Mouse (Mus musculus): ENCODE measurements at regions not wholly inside any gene's neighbourhood (a gene's known extent, or its start where the extent isn't known, plus 50 kb on each side); places are given as distances from the start of the nearest gene placed in this dataset.

DNA sequence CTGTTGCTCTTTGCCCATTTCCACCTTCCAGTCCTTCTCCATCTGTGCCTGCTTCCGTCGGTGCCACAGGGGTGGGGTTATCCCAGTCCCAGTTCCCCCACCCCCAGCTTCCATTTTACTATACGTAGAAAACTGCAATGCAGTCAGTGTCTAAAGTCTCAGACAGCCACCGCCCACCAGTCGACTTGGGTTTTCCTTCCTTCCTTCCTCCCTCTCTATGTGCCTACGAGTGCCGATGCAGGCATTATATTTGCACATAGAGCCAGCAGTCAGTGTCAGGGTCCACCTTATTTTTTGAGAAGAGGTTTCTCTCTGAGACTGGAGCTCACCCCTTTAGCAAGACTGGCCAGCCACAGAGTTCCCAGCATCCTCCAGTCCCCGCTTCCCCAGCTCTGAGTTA is 218.3 kb upstream of the Amigo2 start:
- no peaks in the 10 kb centered on the region for H3K27me3 ChIP-seq
- ATAC-seq (ENCODE audit: low FRiP score), result no peak
- 92% methylated on average over 8 of the region's 8 CpGs for WGBS

DNA sequence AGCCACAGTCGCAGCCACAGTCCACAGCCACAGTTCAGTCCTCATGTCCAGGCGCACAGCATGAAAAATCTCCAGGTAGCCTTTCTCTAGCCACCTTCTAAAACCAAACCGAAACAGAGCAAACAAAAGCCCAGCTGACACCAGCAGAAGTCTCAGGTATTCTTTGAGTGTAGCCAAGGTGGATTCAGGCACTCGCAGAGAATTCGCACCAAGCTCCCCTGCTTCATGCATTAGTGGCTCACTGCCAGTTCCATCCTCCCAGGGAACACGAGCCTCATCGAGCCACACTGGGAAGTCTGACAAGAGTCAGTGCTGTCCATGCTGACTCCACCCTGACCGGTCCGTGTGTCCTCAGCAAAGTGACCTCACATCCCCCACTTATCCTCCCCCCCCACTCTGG is 217.7 kb upstream of the Amigo2 start:
- no peaks in the 10 kb centered on the region for H3K27me3 ChIP-seq
- H3K4me2 ChIP-seq, result no peak overlapping the region
- no peak for ATAC-seq (ENCODE audit: low FRiP score)
- no peak overlapping the region for H3K27ac ChIP-seq
- no peaks in the 10 kb centered on the region for H3K4me1 ChIP-seq (replicated peaks)
- no peak overlapping the region for H3K9ac ChIP-seq
- no peaks in the 10 kb centered on the region for H3K9me3 ChIP-seq
- no peaks in the 10 kb centered on the region for H3K36me3 ChIP-seq
- WGBS, result 90% methylated on average over 9 of the region's 9 CpGs
- no peak overlapping the region for H3K4me3 ChIP-seq

More for the DNA sequence above, 218.3 kb upstream of the Amigo2 start:
- Histone ChIP-seq H3K4me1 (replicated peaks) (no peaks in the 10 kb centered on the region), H3K36me3 (no peaks in the 10 kb centered on the region), H3K27ac (no peak overlapping the region), H3K4me2 (no peak overlapping the region), H3K9ac (no peak overlapping the region), H3K9me3 (no peaks in the 10 kb centered on the region), H3K4me3 (no peak overlapping the region)

- Histone ChIP-seq H3K36me3 (no peaks in the 10 kb centered on the region), H3K27ac (no peak overlapping the region), H3K4me3 (no peak overlapping the region), H3K9ac (no peak overlapping the region), H3K4me2 (no peak overlapping the region), H3K4me1 (replicated peaks) (no peaks in the 10 kb centered on the region), H3K27me3 (no peaks in the 10 kb centered on the region), H3K9me3 (no peaks in the 10 kb centered on the region)
- WGBS, result 93% methylated on average over 2 of the region's 2 CpGs
- ATAC-seq (ENCODE audit: low FRiP score), result no peak
These were observed 215.5 kb upstream of the Amigo2 start for GRCm38 (mm10) chr15:97462587-97462986.

GRCm38 (mm10) chr15:97462006-97462405 is 214.9 kb upstream of the Amigo2 start:
- Histone ChIP-seq H3K4me1 (replicated peaks) (no peaks in the 10 kb centered on the region), H3K27ac (no peak overlapping the region), H3K9ac (no peak overlapping the region), H3K4me3 (no peak overlapping the region), H3K4me2 (no peak overlapping the region), H3K36me3 (no peaks in the 10 kb centered on the region), H3K9me3 (no peaks in the 10 kb centered on the region), H3K27me3 (no peaks in the 10 kb centered on the region)
- 87% methylated on average over 7 of the region's 7 CpGs for WGBS
- ATAC-seq (ENCODE audit: low FRiP score), result no peak

- H3K27ac ChIP-seq, result no peak overlapping the region
- H3K4me3 ChIP-seq, result no peak overlapping the region
- WGBS, result 77% methylated on average over 7 of the region's 7 CpGs
- H3K4me1 ChIP-seq (replicated peaks), result no peaks in the 10 kb centered on the region
- no peaks in the 10 kb centered on the region for H3K27me3 ChIP-seq
- no peaks in the 10 kb centered on the region for H3K36me3 ChIP-seq
- H3K4me2 ChIP-seq, result no peak overlapping the region
- no peaks in the 10 kb centered on the region for H3K9me3 ChIP-seq
- no peak overlapping the region for H3K9ac ChIP-seq
- no peak for ATAC-seq (ENCODE audit: low FRiP score)
These were observed 214.0 kb upstream of the Amigo2 start for GRCm38 (mm10) chr15:97461060-97461459.

GRCm38 (mm10) chr15:97460360-97460719 is 213.3 kb upstream of the Amigo2 start:
- Histone ChIP-seq H3K4me1 (replicated peaks) (no peaks in the 10 kb centered on the region), H3K9me3 (no peaks in the 10 kb centered on the region), H3K27ac (no peak overlapping the region), H3K4me2 (no peak overlapping the region), H3K27me3 (no peaks in the 10 kb centered on the region), H3K9ac (no peak overlapping the region), H3K4me3 (no peak overlapping the region), H3K36me3 (no peaks in the 10 kb centered on the region)
- ATAC-seq (ENCODE audit: low FRiP score), result no peak
- 92% methylated on average over 7 of the region's 7 CpGs for WGBS

GRCm38 (mm10) chr15:97459606-97460359 is 212.7 kb upstream of the Amigo2 start:
- Histone ChIP-seq H3K27me3 (no peaks in the 10 kb centered on the region), H3K4me3 (no peak overlapping the region), H3K36me3 (no peaks in the 10 kb centered on the region), H3K9ac (no peak overlapping the region), H3K4me1 (replicated peaks) (no peaks in the 10 kb centered on the region), H3K9me3 (no peaks in the 10 kb centered on the region), H3K4me2 (no peak overlapping the region), H3K27ac (no peak overlapping the region)
- 91% methylated on average over 19 of the region's 19 CpGs for WGBS
- ATAC-seq (ENCODE audit: low FRiP score), result no peak

DNA sequence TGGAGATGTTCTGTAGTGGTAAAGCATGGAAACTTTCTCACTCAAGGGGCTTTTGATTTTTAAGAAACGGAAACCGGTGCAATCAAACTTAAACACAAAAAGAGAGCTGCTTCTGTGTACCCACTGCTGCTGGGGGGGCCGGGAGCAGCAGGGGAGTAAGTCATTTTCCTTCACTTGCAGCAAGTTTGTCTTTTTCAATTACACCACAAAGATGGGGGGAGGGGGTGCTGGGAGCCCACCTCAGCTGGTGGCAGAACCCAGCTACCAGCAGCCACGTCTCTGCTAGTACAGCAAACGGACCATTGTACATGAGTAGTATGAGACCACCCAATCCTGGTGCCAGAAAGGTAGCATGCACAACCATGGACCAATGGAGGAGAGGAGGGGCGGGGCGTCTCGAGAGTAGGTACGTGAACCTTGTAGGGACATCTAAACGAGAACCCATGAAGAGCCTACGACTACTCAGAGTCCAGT is 211.7 kb upstream of the Amigo2 start:
- H3K4me1 ChIP-seq (replicated peaks), result no peaks in the 10 kb centered on the region
- peak overlapping the region; percentile 30 for H3K4me2 ChIP-seq
- WGBS, result 75% methylated on average over 11 of the region's 11 CpGs
- H3K36me3 ChIP-seq, result no peaks in the 10 kb centered on the region
- no peak for ATAC-seq (ENCODE audit: low FRiP score)
- H3K27me3 ChIP-seq, result no peaks in the 10 kb centered on the region
- H3K9me3 ChIP-seq, result no peaks in the 10 kb centered on the region; the same call in 1 of the 2 replicates
- H3K4me3 ChIP-seq, result no peak overlapping the region
- H3K9ac ChIP-seq, result no peak overlapping the region
- no peak overlapping the region for H3K27ac ChIP-seq

DNA sequence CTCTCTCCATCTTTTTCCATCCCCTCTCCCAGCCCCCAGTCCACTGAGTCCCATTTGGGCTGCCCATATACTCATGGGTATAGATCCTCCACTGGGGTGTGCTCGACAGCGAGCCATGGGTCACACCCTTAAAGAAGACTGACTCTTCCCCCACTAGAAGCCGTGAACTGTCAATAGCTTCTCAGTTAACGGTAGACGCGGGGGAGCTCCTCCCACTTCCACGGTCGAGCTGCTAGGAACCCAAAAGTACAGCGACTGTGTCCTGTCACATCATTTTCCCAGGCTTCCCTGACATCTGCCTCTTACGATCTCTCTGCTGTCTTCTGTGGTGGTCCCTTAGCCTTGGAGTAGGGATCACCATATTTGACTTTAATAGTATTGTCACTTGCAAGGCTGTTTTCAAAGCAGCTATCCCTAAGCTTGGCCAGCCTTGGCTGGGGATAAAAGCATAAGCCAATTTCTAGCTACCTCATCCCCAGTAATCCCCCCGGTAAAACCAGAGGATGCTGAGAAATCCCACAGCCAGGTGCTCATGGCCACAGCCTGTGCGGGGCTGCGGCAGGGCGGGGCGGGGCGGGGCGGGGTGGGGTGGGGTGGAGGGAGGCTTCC is 211.2 kb upstream of the Amigo2 start:
- 45% methylated on average over 17 of the region's 17 CpGs for WGBS
- no peak overlapping the region for H3K4me3 ChIP-seq

GRCm38 (mm10) chr15:97457468-97457867 is 210.4 kb upstream of the Amigo2 start:
- 85% methylated on average over 8 of the region's 8 CpGs for WGBS
- Histone ChIP-seq H3K9me3 (no peaks in the 10 kb centered on the region; the same call in 1 of the 2 replicates), H3K36me3 (no peaks in the 10 kb centered on the region), H3K4me2 (no peak overlapping the region), H3K4me3 (no peak overlapping the region), H3K9ac (no peak overlapping the region), H3K27me3 (no peaks in the 10 kb centered on the region), H3K27ac (no peak overlapping the region), H3K4me1 (replicated peaks) (no peaks in the 10 kb centered on the region)
- ATAC-seq (ENCODE audit: low FRiP score), result no peak

More for the DNA sequence above, 211.2 kb upstream of the Amigo2 start:
- Histone ChIP-seq H3K4me1 (replicated peaks) (no peaks in the 10 kb centered on the region), H3K9me3 (no peaks in the 10 kb centered on the region; the same call in 1 of the 2 replicates), H3K4me2 (peak overlapping the region; percentile 30), H3K36me3 (no peaks in the 10 kb centered on the region), H3K27ac (no peak overlapping the region), H3K27me3 (no peaks in the 10 kb centered on the region), H3K9ac (no peak overlapping the region)
- ATAC-seq (ENCODE audit: low FRiP score), result no peak

GRCm38 (mm10) chr15:97456991-97457390 is 209.9 kb upstream of the Amigo2 start:
- WGBS, result 95% methylated on average over 16 of the region's 16 CpGs
- no peaks in the 10 kb centered on the region for H3K36me3 ChIP-seq
- H3K4me3 ChIP-seq, result no peak overlapping the region
- H3K27me3 ChIP-seq, result no peaks in the 10 kb centered on the region
- no peak overlapping the region for H3K27ac ChIP-seq
- H3K4me1 ChIP-seq (replicated peaks), result no peaks in the 10 kb centered on the region
- H3K4me2 ChIP-seq, result no peak overlapping the region
- H3K9ac ChIP-seq, result no peak overlapping the region
- no peak for ATAC-seq (ENCODE audit: low FRiP score)
- H3K9me3 ChIP-seq, result no peaks in the 10 kb centered on the region; the same call in 1 of the 2 replicates

DNA sequence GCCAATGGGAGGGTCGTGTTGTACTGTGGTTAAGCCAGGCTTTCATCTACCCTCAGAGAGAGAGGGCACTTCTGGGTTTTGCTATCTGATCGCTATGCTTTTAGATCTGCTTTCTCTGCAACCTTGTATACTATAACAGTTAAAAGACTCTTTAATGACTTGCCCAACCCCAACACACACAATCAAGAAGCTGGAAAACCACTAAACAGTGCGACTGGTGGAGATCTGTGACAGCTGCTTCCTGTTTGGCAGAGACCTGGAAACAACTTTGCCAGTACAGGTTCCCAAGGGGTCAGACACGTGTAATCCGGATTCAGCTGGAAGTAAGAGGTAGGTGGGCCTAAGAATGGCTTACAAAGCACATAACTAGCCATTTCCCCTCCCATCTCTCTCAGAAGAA is 208.6 kb upstream of the Amigo2 start:
- no peak for ATAC-seq (ENCODE audit: low FRiP score)
- Histone ChIP-seq H3K27ac (no peak overlapping the region), H3K27me3 (no peaks in the 10 kb centered on the region), H3K36me3 (no peaks in the 10 kb centered on the region), H3K9me3 (no peaks in the 10 kb centered on the region; the same call in 1 of the 2 replicates), H3K9ac (no peak overlapping the region), H3K4me1 (replicated peaks) (no peaks in the 10 kb centered on the region), H3K4me2 (no peak overlapping the region), H3K4me3 (no peak overlapping the region)
- WGBS, result 76% methylated on average over 5 of the region's 5 CpGs

DNA sequence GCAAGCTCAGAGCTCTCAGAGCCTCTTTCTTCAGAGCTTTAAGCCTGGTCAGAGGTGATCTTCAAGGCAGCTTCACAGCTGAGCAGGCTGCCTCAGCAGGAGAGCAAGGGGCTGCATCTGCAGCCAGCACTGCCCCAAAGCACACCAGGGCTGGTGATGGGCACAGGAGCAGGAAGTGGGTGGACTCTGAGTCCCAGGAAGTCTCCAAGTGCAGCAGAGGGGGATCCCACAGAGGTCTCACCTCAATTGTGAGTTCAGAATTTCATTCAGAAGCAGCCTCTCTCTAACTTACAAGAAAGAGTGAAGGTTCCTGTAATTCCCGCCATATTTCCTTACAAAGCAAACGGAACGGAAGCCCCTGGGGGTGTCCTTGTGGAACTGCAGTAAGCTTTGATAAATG is 202.6 kb upstream of the Amigo2 start:
- Histone ChIP-seq H3K27ac (no peak overlapping the region), H3K9me3 (no peaks in the 10 kb centered on the region; the same call in 1 of the 2 replicates), H3K4me3 (no peak overlapping the region), H3K9ac (no peak overlapping the region), H3K27me3 (no peaks in the 10 kb centered on the region), H3K4me2 (no peak overlapping the region), H3K36me3 (no peaks in the 10 kb centered on the region), H3K4me1 (replicated peaks) (peaks cover 9% of the 10 kb centered on the region; the same call in 1 of the 2 replicates)
- 77% methylated on average over 3 of the region's 3 CpGs for WGBS
- ATAC-seq (ENCODE audit: low FRiP score), result no peak

All from hindbrain, embryonic 13.5 days (tissue).